Mouse (Mus musculus): ENCODE data around the gene Irf2bp2.

Irf2bp2 gene

DNA sequence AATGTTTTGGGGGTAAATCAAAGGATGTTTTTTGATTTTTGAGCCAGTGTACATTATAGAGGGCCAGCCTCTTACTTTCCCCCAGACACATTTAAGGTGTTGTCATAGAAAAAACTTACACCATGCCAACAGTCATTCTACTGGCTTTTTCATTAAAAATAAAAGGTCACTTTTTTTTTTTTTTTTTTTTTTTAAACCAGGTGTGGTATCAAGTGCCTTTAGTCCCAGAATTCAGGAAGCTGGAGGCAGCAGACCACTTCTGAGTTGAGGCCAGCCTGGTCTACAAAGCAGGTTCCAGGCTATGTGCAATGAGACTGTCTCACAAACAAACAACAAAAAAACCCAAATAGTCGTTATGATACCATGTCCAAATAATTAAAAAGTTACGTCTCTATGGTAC lies 7.7 kb downstream of the Irf2bp2 start:
- no peak for DNase-seq

DNA sequence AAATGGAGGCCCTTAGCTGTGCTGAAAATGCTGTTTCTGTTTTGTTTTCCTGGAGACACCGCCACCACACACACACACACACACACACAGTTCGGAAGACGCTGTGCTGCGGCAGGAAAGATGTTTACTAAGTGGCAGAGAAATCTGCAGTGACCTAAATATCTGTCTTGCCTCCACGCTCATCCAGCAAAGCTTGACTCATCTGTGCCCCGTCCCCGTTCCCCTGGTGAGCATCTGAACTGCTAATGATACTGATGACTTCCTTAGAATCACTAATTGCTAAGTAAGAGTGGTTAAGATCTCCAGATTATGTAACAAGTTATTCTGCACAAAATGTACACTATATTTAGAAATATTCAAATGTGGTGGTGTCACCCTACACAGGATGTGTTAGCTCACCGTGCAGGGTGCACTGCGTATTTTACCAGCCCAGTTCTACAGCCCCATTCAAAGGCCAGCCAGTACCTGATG lies 8.2 kb downstream of the Irf2bp2 start:
- peak in 1 of 2 experiments; percentile 49 for DNase-seq

DNA sequence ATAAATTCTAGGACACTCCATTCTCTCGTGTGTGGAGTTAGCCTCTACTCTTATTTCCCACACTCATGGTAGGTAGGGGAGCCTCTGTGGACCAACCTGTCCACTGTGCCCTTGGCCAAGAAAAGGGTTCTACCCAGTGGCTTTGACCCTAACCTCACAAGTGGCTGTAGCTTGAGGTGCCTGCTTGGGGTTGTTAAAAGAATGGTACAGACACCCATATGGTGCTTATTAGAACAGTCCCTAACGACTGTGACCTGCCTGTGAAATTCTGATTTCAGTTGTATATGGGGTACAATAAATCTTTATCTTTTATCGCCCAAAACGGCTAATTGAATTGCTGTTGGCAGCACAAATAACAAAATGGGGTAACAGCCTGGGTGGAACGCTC lies 8.9 kb downstream of the Irf2bp2 start:
- no peak for DNase-seq

DNA sequence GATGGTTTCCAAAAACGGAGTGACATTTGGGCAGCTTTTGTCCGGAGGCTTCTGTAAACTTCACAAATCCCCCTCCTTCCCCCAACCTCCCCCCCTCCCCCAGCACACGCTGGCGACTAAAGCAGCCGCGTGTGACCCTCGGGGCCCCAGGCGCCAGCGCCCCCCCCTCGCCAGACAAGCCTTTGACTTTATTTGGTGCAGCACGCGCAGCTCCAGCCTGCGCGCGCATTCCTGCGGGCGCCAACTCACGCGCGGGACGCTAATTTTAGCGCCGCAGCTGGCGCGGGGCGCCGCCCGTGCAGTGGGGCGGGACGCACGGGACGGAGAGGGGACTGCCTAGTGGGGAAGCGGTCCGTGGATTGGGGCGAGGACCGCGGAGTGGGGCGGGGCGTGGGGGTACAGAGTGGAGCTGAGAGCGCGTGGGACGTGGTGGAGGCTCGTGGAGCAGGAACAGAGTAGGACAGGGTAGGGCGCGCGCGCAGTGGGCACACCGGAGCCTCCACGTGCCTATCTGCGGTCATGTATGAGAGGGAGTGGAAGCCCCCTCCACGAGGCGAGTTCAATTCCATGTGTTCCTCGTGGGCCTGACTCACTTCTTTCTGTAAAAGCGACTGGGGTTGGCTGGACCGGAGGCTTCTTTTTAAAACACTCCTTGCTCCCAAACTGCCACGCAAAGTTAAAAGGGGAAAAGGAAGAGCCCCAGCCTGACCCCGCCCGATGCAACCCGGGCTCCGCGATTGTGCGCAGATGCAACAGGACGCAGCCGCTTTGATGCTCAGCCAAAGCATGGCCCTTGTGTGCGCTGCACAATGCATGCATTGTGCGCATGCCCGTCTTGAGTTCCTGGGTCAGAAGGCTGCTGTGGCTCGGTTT lies 9.6 kb downstream of the Irf2bp2 start:
- peak; percentile 81 to 86 for DNase-seq

DNA sequence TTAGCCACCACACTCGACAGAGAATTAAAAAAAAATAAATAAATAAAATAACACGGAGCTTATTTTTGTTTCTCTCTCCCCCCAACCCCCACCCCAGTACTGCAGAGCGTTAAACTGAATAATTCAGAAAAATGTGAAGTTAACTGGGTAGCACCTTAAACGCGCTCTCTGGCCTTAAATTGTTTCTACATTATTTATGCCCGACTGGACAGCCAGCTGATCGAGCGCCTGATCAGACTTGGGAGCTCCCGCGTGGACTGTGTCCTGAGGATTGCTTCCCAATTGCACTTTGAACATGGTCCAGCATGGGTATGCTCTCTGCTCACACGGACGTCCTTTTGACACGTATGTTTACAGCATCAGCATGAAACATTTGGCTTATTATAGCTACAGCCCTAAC lies 10.3 kb downstream of the Irf2bp2 start:
- DNase-seq: peak; percentile 80 to 87

DNA sequence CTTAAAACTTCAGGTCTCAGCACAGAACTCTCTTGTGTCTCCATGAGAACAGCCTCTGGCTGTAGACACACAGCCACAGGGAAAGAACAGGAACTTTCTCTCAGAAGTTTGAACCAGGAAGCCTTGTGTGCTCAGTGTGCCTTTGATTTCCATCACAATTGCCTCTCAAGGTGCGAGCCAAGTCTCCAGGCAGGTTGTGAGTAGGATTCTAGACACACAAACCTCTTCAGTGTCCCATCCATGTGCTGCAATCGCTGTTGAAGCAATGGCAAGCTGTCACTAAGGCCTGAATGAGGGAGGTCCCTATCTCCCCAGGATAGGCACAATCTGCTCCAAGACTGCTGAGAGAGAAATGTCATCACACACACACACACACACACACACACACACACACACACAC lies 10.8 kb downstream of the Irf2bp2 start:
- DNase-seq: no peak

DNA sequence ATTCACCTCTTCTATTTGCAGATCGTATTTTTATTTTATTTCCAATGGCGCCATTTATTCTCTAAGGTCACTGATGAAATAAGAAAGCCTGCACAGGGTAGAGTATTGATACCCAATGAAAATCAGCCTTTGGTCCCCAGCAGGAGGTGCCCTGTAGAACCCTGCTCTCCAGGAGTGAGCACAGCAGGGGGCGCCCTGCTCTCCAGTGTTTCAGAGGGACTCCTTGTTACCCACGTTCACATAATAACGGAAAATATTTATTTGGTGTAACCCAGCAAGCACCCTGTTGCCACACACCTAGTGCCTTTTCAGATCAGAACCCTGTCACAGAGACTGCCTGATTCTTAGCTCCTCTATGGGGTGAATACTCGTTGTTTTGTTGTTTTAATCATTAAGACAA lies 11.3 kb downstream of the Irf2bp2 start:
- peak; percentile 71 to 89 for DNase-seq

DNA sequence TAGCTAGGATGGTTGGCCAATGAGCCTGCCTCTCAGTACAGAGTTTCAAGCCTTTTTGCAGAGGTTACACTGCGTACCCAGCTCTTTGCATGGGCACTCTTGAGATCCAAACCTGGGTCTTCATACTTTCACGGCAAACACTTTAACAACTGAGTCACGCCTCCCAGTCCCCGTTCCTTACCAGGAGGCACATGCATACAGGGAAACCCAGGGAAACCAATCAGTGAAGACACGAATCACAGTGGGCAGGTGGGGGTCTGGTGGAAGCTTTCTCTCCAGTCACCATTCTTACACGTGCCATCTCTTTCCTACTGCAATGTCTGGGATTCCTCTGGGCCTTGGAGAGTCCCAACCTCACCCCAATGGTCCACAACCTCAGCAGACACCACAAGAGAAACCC lies 12.1 kb downstream of the Irf2bp2 start:
- no peak for DNase-seq

DNA sequence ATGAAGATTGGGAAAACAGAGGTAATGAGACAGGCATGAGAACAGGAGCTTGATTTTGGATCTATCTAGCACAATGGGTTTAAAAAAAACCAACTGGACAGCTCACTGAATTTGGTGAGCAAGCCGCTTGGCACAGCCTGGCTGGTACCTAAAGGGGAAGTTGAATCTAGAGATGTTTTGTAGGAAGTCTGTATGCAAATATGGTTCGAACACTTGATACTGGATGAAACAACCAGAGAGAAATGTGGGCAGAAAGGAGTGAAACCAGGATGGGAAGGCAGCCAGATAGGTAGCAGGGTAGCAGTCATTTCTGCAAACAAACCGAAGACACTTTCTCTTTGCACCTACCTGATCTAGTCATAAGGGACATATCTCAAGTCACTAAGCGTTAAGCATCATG lies 13.0 kb downstream of the Irf2bp2 start:
- DNase-seq: no peak

DNA sequence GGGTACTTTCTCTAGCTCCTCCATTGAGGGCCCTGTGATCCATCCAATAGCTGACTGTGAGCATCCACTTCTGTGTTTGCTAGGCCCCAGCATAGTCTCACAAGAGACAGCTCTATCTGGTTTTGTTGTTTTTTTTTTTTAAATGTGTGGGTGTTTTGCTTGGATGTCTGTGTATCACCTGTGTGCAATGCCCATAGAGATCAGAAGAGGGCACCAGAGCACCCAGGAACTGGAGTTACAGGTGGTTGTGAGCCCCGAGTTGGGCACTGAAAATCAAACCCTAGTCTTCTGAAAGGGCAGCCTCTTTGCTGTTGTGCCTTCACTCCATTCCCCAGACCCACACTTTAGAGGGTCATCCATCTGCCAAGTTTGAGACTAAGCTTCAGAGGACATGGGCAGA lies 13.7 kb downstream of the Irf2bp2 start:
- DNase-seq: no peak

DNA sequence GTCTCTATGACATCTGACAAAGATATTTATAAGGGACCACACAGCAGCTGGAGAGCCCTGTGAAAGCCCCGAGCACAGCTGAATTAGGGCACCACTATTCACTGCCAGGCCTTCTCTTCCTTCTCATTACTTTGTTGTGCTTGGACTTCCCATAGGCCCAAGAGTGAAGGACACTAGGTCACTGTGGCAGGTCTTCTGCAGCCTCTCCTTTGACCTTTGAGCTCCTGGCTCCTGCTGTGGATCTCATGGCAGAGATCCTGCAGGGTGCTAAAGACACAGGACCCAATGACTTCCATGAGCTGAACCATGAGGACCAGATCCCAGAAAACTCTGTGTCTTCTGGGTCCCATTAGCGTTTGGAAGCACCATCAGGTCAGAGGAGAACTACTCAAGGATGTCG lies 15.1 kb downstream of the Irf2bp2 start:
- DNase-seq: no peak

DNA sequence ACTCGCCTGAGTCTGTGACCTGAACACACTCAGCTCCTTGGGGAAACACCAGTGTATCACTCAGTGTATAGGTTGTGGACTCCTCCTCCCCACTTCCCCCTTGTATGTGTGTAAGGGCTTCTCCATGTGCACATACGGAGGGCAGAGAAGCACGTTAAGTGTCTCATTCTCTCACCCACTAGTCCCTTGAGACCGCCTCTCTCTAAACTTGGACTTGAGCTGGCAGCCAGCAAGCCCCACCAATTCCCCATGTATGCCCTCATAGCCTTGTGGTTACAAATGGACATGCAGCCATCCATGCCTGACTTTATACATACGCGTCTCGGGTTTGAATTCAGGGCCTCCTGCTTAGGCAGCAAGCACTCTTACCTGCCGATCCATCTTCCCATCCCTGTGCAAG lies 16.9 kb downstream of the Irf2bp2 start:
- DNase-seq: no peak

DNA sequence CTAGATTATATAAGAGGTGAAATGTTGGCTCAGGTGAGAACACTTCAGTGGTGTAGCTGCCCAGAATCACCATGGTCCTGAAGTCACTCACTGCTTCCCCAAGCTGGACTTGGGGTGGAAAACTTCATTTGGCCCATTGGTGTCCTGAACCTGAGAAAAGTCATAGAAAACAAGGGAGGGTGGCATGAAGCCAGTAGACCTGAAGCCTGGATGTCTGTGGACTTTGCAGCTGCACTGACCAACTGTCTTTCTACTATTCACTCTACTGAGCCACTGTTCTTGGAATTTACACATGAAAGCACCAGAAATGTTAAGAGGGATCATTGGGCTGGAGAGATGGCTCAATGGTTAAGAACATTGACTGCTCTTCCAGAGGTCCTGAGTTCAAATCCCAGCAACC lies 17.7 kb downstream of the Irf2bp2 start:
- peak; percentile 50 to 73 for DNase-seq

DNA sequence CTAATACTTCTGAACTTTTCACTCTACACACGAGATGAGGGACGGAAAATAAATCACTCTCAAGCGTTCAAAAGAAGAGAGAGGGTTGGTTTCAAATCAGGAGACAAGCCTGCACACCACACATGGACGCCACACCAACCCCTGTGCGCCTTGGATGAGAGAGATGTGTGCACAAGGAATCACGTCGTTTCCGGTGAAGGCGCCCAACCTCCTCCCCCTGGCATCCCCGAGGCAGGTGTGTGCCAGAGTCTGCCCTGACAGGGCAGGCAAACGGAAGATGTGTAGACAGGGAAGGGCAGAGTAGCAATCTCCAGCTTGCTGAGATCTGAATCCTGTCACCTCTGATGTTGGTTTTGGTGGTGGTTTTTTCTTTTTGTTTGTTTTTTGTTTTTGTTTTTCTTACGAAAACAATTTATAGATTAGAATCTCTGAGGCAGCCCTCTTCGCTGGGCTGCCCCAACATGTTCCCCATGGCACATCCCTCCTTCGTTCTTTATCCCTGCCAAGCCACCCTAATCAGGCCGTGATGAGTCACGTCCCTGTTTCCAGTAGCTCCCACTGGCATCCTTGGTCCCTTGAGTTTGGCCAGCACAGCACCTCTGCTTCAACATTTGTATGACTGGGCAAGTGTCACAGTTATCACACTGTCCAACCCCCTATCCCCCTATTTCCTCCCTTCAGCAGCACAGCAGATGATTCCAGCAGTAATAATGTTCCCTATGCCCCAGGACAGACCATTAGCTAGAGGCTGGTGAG lies 18.7 kb downstream of the Irf2bp2 start:
- DNase-seq: no peak

DNA sequence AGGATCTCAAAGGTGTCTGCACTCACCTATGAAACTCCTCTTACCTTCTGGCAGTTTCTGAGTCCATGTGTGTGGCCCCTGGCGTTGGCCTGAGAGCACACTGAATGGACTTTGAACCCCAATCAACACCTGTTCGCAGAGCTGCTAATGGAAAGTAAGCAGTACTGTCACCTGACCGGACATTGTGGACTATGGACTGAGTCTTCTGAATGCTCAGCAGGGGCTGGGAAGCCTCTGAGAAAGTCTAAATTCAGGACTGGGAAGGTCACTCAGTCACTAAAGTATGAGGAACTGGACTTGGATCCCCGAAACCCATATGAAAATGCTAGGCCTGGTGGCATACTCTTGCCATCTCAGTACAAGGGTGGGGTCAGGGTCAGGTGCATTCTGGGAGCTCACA lies 19.9 kb downstream of the Irf2bp2 start:
- peak; percentile 83 to 90 for DNase-seq

DNA sequence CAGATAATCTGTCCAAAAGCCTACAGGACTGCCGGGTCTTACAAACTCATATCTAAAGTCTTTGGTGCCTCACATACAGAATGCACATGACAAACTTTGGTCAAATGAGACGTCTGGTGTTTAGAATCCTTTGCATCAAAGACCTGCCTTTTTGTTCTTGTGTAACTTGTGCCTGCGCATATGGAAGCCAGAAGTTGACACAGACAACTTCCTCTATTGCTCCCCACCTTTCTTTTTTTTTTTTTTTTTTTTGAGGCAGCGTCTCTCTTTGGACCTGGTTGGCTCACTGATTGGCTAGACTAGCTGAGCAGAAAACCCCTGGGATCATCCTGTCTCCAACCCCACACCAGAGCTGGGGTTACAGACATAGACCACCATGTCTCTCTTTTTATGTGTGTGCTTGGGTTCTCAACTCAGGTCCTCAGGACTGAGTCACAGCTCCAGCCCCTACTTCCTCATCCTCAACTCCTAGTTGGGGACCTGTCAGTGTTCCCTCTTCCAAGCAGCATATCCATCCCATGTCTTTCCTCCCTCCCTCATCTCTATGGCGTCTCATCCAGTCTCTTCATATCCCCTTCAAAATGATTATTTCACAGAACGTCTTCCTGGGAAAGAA lies 20.6 kb downstream of the Irf2bp2 start:
- DNase-seq: no peak

DNA sequence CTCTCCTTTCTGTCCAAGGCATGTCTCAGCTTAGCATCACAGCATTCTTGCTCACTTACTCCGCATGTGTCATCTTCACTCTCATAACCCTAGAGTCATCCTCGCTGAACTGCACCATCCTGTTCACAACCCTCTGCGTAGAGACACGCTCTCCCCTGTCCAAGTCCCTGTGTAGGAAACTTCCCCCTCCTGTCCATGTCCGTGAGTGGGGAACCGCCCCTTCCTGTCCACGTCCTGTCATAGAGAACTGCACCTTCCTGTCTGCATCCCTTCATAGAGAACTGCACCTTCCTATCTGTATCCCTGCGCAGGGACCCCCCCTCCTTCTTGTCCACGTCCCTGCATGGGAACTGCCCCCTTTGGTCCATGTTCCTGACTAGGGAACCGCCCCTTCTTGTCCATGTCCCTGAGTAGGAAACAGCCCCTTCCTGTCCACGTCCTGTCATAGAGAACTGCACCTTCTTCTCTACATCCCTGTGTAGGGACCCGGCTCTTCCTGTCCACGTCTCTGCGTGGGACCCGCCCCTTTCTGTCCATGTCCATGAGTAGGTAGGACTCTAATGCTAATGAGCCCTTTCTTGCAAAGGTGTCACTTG lies 22.6 kb downstream of the Irf2bp2 start:
- DNase-seq: no peak

DNA sequence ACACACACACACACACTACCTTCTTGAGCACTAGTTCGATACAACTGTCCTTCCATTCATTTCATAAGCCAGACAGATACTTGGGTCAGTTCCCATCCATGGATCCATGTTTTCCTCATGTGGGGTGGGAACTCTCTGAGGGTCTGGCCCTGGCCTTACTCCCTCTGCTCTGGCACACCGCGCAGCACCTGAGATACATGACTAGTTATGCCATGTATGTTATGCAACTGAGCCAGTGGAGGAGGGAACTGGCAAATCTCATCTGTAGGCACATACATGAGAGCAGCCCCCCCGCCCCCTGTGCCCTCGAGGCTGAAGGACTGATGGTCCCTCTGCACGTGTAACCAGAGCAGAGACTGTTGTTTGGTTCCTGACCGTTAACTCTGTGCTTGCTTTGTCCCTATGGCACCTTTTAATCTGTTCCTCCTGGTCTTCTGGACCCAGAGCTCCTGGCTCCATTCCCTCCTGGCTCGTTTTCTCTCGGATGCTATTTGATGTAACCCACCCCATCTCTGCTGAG lies 23.2 kb downstream of the Irf2bp2 start:
- DNase-seq: no peak

DNA sequence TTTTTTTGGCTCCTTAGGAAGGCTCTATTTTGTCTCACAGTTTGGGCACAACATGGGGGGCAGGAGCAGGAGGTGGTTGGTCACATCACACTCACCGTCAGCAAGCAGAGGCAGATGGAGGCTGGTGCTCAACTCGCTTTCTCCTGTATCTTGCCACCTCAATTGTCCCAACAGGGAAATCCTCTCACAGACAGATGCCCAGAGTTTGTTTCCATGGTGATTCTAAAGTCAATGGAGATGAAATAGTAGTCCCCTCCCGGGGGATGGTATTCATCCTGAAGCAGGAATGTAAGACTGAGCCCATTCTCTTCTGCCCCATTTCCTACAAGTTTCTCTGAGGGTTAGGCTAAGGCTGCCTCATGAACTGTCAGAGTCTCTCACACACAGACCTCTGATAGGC lies 23.7 kb downstream of the Irf2bp2 start:
- DNase-seq: no peak

DNA sequence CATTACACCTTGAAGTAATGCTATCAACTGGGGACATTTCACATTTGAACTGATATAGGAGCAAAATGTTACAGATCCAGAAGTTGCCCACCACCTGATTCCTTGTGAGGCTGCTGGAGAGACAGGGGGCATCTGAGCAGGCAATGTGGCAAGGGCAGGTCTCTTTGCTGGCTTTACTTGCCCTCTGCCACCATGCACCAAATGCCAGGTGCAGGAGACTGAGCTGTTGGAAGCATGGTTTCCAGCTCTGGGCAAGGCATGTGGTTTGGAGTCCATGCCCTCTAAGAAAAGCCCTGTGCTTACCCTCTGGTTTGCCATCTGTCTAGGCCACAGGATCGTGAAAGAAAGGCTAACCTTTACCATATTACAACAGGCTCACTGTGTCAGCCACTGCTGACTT lies 24.1 kb downstream of the Irf2bp2 start:
- no peak for DNase-seq

DNA sequence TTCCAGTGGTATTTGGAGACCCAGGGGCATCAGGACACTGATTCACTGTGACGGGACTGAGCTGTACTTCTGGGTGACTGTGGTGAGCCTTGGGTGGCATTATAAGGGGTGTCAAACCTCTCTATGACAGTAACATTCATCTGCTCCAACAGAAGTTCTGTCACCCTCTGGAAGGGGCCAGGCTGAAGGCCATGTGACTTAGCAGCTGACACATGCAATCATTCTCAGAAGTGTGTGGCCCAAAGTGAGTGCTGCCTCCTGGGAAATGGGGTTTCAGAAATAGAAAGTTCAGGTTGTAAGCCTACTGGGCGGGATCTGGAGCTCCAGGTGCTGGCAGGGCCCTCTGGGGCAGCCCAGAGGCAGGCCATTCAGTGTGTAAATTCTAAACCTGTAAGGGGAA lies 26.1 kb downstream of the Irf2bp2 start:
- no peak for DNase-seq

DNA sequence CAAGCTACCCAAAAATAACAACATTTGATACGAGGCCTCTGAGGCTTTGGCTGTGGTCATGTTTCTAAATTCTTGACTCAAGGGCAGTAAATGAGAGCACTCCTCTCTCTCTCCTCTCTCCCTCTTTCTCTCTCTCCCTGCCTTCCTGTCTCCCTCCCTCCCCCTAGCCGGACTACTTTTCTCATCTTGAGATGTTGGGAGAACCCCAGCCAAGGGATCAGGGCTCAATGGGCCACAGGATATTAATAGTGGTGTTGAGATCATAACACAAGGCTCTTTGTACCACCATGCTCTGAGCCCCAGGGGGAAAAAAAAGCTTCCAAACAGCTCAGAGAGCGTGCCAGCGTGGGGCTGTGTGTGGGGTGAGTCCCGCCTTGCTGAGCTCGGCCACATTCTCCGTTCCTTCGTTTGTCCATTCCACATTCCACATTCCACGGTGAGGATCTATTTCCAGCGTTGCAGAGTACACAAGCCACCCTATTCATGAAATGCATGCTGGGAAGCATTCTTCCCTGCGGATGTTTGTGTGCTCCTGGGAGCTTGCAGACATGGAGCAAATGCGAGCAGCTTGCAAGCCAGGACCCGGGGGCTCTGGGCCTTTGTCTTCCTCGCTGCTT lies 27.2 kb downstream of the Irf2bp2 start:
- DNase-seq: peak; percentile 53 to 65

Data from kidney, postnatal 36 days (tissue).